Mouse (Mus musculus) cerebellum, adult 8-10 months (tissue): Measurements from ENCODE around the gene Zcchc2.

Experiments
- DNase-seq: peaks from one replicate; pipeline ENCODE4 v3.0.0; 2022

The Zcchc2 gene

DNA sequence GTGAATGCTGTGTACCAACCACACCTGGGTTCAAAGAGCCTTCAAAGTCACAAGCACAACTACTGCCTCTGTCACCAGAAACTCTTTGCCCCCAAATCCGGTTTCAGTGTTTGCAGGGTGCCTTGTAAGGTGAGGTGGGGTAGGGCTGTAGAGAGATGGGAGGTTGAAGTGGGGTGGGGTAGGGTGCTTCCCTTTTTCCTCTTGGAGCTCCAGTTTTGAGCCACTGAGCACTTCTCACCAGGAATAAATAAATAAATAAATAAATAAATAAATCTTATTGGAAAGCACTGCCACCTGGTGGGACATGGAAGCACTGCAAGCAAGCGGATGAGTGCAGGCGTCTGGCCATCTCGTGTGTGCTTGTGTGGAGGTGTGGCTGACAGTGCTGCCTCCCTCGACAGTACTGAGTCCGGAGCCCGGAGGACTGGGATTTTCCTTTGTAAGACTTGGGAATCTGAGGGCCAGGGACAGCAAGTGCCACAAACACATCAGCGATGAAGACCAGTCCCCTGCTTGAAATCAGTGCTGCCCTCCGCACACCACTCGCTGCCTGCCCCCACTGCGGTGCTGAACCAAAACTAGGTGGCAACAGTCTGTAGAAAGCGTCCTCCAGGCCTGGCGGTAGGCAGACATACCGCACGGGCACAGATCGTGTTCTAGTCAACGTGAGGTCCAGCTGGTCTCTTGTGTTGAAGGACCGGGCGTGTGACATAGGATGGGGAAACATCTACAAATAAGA is 46.8 kb downstream of the Zcchc2 start:
- DNase-seq, result peak; percentile 77

DNA sequence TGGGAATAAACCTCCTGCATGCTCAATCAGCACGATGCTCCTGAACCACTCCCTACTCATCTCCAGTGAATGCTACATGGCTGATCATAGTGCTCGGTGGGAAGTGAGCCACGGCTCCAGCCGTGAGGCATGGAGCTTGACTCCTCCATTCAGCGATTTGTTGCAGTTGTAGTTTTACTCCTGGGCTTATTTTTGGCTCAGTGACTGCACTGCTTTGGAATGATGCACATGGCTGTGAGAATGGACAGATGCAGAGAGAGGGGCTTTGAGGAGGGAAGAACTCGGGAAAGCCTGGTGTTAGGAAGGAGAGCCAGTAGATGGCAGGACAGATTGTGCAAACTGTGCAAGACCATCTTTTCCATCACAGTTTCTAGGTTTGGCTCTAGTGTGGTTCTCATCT is 49.1 kb downstream of the Zcchc2 start:
- DNase-seq, result no peak

DNA sequence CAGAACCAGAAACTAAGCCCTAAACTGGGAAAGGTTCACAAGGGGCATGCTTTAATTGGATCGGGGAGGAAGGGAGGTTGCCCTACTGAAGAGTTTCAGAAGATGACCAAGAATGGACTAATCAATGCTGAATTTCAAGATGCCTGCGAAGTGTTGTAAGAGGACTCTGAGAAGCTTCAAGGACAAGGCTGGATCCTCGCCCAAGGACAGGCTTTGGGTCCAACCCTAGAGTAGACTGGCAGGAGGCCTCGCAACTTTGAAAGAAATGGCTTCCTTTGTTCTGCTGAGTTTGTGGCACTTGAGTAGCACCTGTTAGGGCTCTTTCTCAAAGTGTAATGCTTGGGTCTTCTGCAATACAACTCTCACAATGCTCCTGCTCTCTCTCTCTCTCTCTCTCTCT is 50.1 kb downstream of the Zcchc2 start:
- no peak for DNase-seq

DNA sequence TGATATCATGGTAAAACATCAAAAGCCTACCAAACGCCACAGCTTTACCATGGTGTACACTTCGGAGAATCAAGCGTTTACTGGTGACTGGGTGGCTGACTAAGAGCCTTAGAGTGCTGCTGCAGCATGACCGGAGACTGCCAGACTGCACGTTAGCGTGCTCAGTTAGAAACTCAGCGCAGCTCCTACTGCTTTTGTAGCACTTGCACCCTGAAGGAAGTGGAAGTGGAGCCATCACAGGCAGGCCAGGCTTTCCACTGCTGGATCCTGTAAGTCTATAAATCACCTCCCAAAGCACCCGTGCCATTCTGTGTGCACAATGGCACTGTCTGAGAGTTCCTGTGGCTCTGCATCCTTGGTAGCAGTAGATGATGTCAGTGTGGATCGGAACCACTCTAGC is 52.0 kb downstream of the Zcchc2 start:
- no peak for DNase-seq

DNA sequence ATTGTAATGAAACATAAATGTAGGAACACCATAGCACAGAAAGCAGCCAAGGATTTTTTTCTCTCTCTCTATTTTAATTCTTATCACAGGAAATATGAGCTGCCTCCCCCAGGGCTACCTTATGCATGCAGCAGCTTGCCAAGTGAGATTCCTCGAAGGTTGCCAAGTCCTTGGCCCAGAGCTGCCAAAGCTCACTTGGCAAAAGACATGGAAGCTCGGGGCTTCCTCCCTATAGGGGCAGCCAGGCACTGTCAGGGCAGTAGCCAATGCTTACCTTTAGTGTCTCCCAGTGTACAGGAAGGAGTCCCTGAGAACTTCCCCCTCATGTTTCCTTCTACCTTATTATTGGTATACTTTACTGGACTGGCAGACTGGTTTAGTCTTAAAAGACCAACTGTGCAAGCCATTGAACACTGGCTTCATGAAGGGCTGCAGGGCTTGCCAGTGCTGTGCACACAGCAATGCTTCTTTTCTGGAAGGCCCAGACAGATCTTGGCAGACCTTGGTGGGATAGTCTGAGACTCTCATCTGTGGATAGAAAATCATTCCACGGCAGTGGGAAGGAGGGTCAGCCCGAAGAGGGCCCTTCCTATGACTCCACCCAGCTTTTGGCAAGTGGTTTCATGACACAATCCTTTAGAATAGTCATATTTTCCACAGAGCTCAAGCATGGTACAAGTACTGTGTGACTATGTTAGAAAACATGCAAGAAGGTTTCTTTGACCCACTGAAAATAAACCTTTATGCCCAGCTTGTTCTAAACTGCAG is 53.0 kb downstream of the Zcchc2 start:
- peak; percentile 82 for DNase-seq

DNA sequence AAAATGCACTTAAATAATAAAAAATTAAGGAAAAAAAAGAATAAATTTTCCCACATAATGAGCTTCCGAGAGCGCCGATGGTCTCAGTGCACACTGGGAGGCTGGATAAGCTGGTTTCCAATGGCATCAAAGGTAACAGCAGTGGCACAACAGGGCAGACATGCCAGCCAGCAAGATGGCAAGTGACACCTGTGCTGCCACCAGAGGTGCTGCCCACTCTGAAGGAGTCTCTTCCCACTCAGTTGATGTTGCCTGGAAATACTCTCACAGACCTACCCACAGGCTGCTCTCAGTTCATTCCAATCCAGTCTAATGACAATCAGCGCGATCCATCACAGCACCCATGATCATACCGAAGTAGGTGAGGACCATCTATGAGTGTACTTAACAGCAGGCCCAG is 58.8 kb downstream of the Zcchc2 start:
- no peak for DNase-seq

DNA sequence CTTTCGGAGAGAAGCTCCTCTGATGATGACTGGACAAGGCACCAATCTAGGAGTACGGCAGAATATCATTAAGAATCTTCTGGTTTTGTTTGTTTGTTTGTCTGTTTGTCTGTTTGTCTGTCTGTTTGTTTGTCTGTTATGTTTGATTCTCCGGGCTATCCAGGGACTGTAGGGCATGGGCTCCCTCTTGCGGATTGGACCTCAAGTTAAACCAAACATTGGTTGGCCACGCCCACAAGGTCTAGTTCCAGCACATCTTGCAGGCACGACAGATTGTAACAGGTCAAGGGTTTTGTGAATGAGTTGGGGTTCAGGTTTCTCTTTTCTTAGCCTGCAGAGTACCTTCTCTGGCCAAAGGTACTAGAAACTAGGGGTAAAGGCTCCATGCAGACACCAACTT is 64.8 kb downstream of the Zcchc2 start:
- DNase-seq, result no peak

DNA sequence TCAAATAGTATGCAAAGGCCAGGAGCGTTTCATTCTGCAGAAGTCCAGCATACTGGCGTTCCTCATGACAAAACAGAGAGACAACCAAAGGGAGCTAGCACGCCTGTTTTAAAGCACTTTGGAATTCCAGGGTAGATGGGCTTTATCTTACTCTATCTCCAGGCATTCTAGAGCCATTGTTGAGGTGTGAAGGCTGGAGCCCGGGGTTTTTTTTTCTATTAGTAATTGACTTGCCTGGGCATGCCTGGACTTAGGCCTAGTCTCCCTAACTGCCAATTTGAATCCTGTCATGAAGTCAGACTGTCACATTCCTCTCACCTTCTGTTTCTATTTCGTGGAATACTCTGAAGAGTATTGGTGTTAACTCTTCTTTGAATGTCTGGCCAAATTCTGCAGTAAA is 68.1 kb downstream of the Zcchc2 start:
- no peak for DNase-seq

DNA sequence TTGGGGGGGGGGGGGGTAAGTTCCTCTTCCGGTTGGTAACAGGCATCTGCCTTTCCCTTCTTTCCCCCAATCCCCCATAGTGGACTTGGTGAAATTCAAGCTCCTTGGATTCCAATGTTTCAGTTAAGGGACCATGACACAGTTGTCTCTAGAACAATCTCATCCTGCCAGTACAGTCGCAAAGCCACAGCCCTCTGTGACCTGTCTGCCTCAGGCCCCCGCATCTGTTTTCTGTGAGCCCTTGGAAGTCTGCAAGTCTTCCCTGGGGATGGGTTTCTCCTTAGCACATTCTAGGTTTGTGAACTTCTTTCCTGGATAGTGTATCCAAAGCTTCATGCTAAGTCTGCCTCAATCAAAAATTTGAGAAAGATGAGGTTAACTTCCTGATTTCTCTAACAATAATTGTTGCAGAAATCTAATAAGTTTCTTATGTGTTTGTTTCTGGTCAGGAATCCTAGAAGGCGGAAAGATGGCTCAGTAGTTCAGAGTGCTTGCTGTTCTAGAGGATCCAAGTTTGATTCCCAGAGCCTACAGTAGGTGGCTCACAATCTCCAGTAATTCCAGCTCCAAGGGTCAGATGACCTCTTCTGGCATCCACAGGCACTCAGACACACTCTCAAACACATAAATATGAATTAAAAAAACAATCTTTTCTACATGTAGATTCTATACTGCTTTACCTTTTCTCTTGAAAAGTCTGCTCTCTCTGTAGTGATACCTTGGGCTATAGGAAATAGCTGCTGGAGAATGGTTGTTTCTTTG is 69.5 kb downstream of the Zcchc2 start:
- no peak for DNase-seq

DNA sequence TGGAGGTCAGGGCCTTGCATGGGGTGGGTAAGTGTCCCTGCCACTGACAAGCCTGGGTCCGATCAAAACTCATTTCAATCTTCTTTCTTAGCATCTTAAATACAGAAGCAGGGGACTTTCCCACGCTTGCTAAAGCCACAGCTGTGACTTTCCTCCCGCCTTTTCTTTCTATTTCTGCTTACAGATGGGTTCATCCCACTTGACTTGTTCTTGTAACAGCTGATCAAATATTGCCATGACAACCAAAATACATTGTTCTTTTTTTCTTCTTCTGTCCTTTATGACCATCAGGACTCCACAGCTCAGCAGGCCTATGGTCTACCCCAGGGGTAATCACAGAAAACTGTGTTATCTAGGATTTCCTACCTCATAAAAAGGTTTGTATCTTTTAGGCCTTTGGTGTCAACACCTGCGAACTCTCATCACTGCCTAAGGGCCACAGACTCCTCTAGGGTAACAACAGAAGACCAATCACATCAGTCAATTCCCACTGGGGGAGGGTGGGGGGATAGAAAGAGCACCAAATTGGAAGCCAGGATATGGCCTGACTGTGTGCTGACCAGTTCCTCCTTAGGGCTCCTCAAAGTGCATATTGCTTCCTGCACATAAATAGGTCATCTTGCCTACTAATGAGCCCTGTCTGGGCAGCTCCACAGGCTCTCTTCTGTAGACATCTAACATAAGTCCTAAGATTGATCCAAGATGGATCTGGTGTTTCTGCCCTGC is 71.1 kb downstream of the Zcchc2 start:
- DNase-seq, result no peak

DNA sequence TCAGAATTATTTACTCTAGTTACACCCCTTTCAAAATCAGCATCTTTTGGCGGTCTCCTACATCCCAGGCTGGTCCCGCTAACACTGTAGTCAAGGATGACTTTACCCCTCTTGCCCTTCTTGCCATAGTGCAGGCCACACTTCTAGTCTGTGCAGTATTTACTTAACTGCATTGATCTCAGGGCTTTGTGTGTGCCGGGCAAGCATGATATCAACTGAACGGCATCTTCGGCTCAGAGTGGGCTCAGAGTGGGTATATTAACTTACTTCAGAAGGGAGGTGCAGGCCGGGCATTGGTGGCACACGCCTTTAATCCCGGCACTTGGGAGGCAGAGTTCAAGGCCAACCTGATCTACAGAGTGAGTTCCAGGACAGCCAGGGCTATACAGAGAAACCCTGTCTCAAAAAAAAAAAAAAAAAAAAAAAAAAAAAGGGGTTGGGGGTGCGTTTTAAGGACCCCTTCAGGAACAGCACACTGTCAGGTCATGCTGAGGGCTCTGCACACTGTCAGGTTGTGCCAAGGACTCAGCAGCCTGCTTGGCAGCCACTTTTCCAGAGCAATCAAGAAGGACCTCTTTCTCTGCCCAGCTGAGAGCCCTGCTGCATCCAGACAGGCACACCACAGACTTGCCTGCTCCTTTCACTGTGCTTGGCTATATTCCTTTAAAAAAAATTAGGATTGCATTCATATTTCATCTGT is 72.8 kb downstream of the Zcchc2 start:
- no peak for DNase-seq

DNA sequence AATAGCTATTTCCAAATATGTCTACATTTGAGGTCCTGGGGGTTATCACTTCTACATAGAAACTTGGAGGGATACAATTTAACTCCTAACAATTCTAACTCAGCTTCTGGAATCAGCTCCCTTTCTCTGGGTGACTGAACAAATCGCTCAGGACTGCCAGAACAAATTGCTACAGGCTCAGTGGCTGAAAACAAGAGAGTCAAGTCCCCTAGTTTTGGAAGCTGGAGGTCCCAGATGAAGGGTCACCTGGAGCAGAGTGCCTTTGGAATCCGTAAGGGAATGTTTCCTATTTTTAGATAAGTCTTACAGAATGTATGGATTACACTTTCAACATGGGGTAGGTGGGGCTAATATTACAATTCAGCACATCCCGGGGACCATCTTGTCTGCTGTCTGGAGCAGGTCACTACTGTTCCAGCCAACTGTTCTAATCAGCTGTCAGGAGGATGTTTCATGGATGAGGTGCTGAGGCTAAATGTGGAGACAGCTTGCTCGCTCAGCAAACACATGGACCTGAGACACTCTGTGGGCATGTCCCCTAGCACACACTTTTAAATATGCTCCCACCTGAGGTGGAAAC is 73.5 kb downstream of the Zcchc2 start:
- no peak for DNase-seq

DNA sequence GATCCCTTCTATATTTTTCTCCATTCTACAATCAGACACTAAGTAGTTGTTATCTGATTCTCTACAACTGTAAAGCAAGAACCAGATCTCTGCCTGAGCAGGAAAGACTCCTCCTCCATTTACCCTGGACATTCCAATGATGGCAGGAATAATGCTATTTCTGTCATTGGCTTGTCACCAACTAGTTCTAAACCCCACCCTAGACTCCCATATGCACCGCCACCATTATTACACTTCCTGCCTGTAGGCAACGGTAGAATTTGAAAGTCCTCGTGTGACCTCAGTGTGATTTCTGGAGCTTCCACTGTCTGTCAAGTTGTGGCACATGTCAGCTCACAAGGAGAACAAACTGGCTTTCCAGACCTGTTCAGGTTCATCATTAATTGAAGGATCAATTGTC is 74.1 kb downstream of the Zcchc2 start:
- DNase-seq, result no peak

DNA sequence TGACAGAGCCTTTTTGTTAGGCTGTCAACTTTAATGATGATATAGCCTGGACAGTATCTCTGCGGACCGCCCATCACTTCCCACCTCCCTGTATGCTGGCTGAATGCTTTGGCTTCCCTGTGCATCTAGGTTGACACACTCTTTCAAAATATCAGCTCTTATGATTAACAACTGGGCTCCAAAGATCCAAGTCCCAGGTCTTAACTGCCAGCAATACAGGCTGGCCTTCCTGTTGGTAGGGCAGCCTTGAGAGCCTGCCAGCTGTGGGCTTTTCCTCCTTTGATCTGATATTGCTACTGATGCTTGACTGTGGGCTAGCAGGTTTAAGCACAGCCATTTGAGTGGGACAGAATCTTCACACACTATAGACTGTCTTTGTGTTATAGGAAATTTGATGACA is 74.5 kb downstream of the Zcchc2 start:
- no peak for DNase-seq

DNA sequence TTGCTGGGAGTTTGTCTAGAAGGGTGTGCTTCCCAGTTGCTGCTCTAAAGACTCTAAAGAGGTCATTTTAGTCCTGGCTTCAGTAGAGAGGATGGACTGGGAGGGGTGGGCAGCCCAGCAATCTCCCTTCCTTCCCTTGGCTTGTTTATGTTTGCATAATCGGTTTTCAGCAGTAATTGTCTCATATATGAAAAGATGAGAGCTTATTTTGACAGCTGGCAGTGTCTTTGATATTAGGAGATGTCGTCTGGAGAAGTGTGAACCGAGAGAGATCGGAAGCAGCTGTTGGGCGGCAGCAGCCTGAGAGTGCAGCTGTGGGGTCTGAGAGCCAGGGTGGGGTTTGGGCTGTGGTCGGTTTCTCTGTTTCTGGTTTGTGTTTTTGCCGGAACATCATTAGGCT is 75.5 kb downstream of the Zcchc2 start:
- DNase-seq, result no peak

DNA sequence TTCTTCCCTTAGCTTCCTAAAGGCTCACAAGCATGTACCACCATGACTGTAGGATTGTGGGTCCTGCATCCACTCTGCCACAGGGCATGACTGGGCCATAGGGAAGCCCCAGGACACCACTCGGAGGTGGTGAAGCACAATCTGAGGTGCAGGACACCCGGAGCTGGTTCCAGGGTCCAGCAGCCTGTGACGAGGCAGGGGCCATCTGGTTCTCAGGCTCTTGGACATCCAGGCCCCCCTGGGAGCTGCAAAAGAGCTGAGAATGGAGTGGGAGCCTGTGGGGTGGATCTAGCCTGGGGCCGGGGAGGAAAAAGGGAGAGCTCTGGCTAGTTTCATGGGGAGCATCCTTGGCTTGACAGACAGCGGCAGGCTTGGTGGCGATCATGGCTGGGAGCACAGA is 77.1 kb downstream of the Zcchc2 start:
- DNase-seq, result no peak

DNA sequence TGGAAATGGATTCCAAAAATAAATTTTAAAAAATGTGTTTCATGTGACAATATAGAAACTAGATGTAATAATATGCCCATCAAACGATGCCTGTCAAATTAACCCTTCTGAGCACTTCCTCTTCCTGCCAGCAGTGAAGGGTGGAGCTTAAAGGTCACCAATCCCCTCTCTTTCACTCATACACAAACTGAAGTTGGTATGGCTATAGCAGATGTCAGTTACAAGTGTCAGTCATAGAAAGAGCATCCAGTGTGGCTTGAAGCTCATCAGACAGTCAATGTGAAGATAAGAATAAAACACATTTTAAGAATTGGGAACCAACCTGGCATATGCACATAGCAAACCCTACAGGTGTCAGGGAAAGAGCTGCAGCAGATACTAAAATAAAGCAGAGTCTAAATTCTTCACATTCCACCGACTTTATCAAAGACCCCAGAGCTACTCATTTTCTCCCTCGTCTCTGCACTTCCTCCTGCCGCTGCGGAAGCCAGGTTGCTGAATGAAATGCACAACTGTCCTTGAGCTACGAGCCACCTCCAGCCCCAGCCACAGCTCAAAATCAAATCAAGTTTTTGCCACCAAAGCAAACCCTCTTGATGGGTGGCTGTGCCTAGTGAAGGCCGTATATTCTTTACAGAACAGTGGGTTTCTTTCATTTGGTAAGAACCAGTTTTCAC is 79.8 kb downstream of the Zcchc2 start:
- no peak for DNase-seq

DNA sequence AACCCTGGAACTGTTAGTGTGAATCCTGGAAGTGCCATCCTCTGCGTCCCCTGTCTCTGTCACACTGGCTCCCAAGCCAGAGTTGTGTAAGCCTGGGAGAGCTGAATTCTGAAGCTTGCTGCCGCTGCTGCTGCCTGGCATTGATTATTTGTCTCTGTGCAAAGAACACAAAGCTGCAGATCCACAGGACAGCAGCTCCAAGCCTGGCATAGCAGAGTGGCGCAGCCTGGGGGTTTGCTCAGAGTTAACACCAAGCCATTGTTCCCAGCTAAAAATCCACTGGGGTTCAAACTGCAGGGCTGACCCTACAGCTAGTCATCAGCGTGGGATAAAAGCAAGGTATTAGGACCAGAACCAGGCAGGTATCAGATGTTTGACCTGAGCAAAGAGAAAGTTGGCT is 80.6 kb downstream of the Zcchc2 start:
- no peak for DNase-seq

DNA sequence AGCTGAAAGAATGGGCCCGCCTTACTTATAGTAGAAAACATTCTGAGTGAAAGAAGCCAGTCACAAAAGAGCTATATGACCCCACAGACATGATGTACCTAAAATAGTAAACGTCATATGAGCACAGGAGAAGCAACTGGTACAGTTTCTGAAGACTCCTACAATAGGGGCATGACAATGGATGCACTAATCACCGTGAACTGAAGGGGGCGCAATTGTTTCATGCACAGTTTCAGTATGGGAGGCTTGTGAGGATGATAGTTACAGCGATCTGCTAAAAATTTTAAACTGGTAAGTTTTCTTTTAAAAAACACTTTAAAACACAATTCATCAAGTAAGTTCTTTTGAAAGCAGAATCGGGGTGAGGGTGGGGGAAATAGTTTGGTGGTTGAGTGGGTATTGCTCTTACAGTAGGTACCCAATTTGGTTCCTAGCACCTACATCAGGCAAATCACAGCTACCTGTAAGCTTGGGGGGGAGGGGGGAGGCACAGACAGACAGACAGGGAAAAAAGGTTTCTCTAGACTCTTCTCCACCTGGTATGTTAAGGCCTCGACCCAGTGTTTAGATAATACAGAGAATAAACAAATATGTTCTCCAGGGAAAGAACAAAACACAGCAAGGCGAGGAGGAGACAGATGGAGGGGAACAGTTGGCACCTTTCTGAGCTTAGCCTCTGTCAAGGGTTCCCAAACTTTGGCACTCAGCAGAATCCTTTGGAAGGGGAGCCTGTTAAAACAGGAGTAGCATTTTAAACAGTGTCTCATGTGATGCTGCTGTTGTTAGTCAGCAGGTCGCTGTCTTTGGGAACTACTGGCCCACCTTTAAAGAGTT is 81.2 kb downstream of the Zcchc2 start:
- DNase-seq, result peak; percentile 79

DNA sequence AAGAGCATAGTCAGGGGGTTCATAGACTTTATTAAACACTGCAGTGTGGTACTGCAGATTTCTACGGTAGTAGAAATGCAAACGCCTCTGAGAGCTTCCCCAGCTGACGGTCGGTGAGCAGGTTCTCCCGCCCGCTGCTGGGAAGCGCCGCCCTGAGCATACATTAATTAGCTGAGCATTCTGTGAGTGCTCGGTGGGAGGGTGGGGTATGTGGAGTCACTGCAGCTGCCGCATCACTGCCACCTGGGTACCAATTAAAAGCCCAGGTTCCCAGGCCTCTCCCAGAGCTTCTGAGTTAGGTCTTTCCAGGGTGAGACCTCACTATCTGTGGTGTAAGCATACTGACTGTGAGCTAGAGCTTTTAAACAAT is 81.8 kb downstream of the Zcchc2 start:
- peak; percentile 17 for DNase-seq

DNA sequence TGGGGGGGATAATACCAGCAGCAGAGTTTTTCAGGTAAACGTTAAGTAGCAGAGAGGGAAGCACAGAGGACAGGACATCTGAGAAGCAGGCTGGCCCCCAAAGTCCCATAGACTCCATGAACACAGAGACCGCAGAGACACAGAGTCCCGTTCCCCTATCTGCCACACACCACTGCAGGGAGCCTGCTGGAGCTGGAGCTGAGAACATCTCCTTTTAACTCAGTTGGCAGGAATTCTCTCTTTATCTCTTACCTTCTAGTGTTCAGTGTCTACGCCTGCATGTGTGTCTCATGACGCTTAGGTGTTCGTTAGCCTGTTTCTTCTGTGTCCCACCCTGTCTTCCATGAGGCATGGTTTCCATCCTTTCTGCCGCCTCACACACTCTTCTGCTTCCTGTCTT is 83.0 kb downstream of the Zcchc2 start:
- DNase-seq, result no peak
